In genomic region chr5:126737681-126738080, GRCm38 (mm10) we compare ENCODE assay signal across 15 mouse cellular contexts.
"Had no signal": no experiment of that assay in that cellular context is flagged by ENCODE, and none has a peak within 500 bp of the region (broad histone marks: within the 10 kb centered on the region; RNA-seq: fewer than 3 reads in every experiment).

No protein-coding gene starts in this region.

- H3K4me3 ChIP-seq: lung, embryonic 15.5 days; megakaryocyte, embryonic 14.5 days; midbrain, embryonic 13.5 days; midbrain, embryonic 15.5 days; neural tube, embryonic 12.5 days; stomach, embryonic 15.5 days had no signal

- DNase-seq: liver, postnatal 0 days; lung, adult 2 months; lung, postnatal 14 days; lung, postnatal 36 days; right cerebral cortex, postnatal 14 days; thymus, postnatal 14 days; thymus, postnatal 36 days had no signal

- H3K36me3 ChIP-seq: lung, embryonic 15.5 days; midbrain, embryonic 13.5 days; midbrain, embryonic 15.5 days; neural tube, embryonic 12.5 days; stomach, embryonic 15.5 days had no signal

- H3K4me1 ChIP-seq: megakaryocyte, embryonic 14.5 days; neural tube, embryonic 12.5 days; stomach, embryonic 15.5 days had no signal

- H3K27ac ChIP-seq: lung, embryonic 15.5 days; macrophage; midbrain, embryonic 13.5 days; midbrain, embryonic 15.5 days; neural tube, embryonic 12.5 days; stomach, embryonic 15.5 days; stomach, postnatal 0 days had no signal

- H3K27me3 ChIP-seq: lung, embryonic 15.5 days; megakaryocyte, embryonic 14.5 days; midbrain, embryonic 13.5 days; midbrain, embryonic 15.5 days; neural tube, embryonic 12.5 days; stomach, embryonic 15.5 days had no signal
